Comparison of ENCODE assay signal across 8 mouse cellular contexts in the genomic region with DNA sequence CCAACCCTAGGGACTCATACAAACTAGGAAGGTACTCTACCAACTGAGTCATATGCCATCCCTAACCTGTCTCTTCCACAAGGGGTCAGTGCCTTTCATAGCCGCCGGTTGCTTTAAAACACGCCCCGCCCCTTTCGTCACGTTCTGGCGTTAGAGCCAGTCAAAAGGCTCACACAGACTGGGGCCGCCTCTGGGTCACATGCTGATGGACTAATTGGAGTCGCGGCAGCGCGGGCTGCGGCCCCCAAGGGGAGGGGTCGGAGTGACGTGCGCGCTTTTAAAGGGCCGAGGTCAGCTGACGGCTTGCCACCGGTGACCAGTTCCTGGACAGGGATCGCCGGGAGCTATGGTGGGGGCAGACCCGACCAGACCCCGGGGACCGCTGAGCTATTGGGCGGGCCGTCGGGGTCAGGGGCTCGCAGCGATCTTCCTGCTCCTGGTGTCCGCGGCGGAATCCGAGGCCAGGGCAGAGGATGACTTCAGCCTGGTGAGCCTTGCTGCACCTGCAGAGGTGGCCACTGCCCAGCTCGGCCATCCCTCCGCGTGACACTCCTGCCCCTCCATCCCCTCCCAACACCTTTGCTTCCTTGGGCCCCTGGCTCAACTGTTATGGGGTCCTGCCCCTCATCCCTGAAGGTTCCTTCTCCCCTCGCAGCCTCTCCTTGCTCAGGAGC. TPM values are rescaled to one million over a fixed set of nuclear protein-coding genes. Genes with fewer than 3 reads are reported as not detected.
A peak's percentile ranks its signal among the peaks of the same experiment; 100 is the strongest.
DNase-seq lines count a peak whose midpoint lies in the region; ATAC-seq and TF ChIP-seq lines count a peak whose summit lies in the region.

A gene (plus strand): TSS at position 193 of the 674 bp plus-strand sequence.

- peaks cover 0 to 6% of the 10 kb centered on the region in 2 experiments; a peak in 2 of 4 replicates for H3K36me3 ChIP-seq in MEL (ENCODE audit: control insufficient read depth in 1 of 2, insufficient read depth in 2 of 2, low read length in 2 of 2)
- peaks cover 20% of the 10 kb centered on the region for H3K36me3 ChIP-seq in forebrain, postnatal 0 days (ENCODE audit: insufficient read depth)
- no peaks in the 10 kb centered on the region for H3K36me3 ChIP-seq in lung, embryonic 15.5 days

- TF ChIP-seq CTCF in MEL (IDR thresholded peaks at IDR 0.05 in 2 of 3, conservative IDR thresholded peaks at IDR 0.05 in 1 of 3; ENCODE audit: control insufficient read depth in 1 of 3, insufficient read depth in 1 of 3, low read depth in 2 of 3, low read length in 3 of 3, poor library complexity in 1 of 3, severe bottlenecking in 1 of 3) = peak; percentile 57 to 76 (median 62)
- TF ChIP-seq CTCF in cerebellum, adult 2 months (IDR thresholded peaks at IDR 0.05; ENCODE audit: borderline replicate concordance, insufficient read depth, low read depth, low read length) = peak; percentile 57
- peak; percentile 83 for TF ChIP-seq CTCF in forebrain, postnatal 0 days (IDR thresholded peaks at IDR 0.05; ENCODE audit: low read depth)

- H3K4me3 ChIP-seq in MEL (ENCODE audit: control insufficient read depth in 1 of 2, insufficient read depth in 1 of 2, low read depth in 2 of 2, low read length in 2 of 2) = peak within 1 kb of the TSS; percentile 70 to 84
- H3K4me3 ChIP-seq in cerebellum, adult 2 months (replicated peaks; ENCODE audit: insufficient read depth, low read depth, low read length) = peak within 1 kb of the TSS; percentile 84
- peak within 1 kb of the TSS; percentile 87 for H3K4me3 ChIP-seq in forebrain, postnatal 0 days (ENCODE audit: low read depth, low read length)
- H3K4me3 ChIP-seq in lung, embryonic 15.5 days = peak within 1 kb of the TSS; percentile 61

- no peak for TF ChIP-seq EP300 in MEL (IDR thresholded peaks at IDR 0.05; ENCODE audit: low read depth in 1 of 2, low read length in 2 of 2)

- TF ChIP-seq RAD21 in MEL (IDR thresholded peaks at IDR 0.05; ENCODE audit: low read depth, low read length) = peak; percentile 37

- ATAC-seq in forebrain, postnatal 0 days = peak; percentile 99
- peak; percentile 96 for ATAC-seq in lung, embryonic 15.5 days (ENCODE audit: borderline replicate concordance, extremely low read depth, low FRiP score, low TSS enrichment)

- peak; percentile 99 for DNase-seq in MEL (ENCODE audit: low read depth, low spot score)
- peak; percentile 99 for DNase-seq in cerebellum, adult 2 months
- DNase-seq in forebrain, postnatal 0 days = peak; percentile 98
- DNase-seq in heart, postnatal 4 days = peak; percentile 99
- peak; percentile 98 for DNase-seq in layer of hippocampus, adult 8-10 months (ENCODE audit: low spot score in 2 of 2)
- peak; percentile 97 for DNase-seq in ovary, adult 18-20 months (ENCODE audit: low spot score)
- DNase-seq in thymus, postnatal 0 days (ENCODE audit: low spot score) = peak; percentile 95

- peaks cover 5% of the 10 kb centered on the region; the same call in 1 of the 2 replicates for H3K79me2 ChIP-seq in MEL (ENCODE audit: control insufficient read depth, insufficient read depth, low read length, poor library complexity)

- H3K4me1 ChIP-seq in MEL (ENCODE audit: control insufficient read depth in 1 of 2, insufficient read depth in 2 of 2, low read length in 2 of 2) = peaks cover 5 to 14% of the 10 kb centered on the region in 2 experiments
- H3K4me1 ChIP-seq in cerebellum, adult 2 months (ENCODE audit: control insufficient read depth, insufficient read depth, low read length) = no peaks in the 10 kb centered on the region; the same call in 1 of the 2 replicates
- H3K4me1 ChIP-seq in forebrain, postnatal 0 days (ENCODE audit: insufficient read depth) = peaks cover 7% of the 10 kb centered on the region
- peaks cover 8% of the 10 kb centered on the region for H3K4me1 ChIP-seq in lung, embryonic 15.5 days

- H3K27ac ChIP-seq in MEL (ENCODE audit: control insufficient read depth, low read depth, low read length) = peak within 1 kb of the TSS; percentile 68
- H3K27ac ChIP-seq in cerebellum, adult 2 months (ENCODE audit: insufficient read depth, low read length) = peak within 1 kb of the TSS; percentile 60
- peak within 1 kb of the TSS; percentile 67 for H3K27ac ChIP-seq in forebrain, postnatal 0 days (ENCODE audit: low read depth, low read length)
- H3K27ac ChIP-seq in lung, embryonic 15.5 days = no peak within 1 kb of the TSS

- peak within 1 kb of the TSS; percentile 68 for H3K9ac ChIP-seq in MEL (ENCODE audit: control insufficient read depth, low read depth, low read length, poor library complexity, severe bottlenecking)
- peak within 1 kb of the TSS; percentile 88 for H3K9ac ChIP-seq in forebrain, postnatal 0 days
- H3K9ac ChIP-seq in lung, embryonic 15.5 days = peak within 1 kb of the TSS; percentile 60

- H3K9me3 ChIP-seq in MEL (replicated peaks; ENCODE audit: insufficient read depth, low read length) = no peaks in the 10 kb centered on the region
- no peaks in the 10 kb centered on the region for H3K9me3 ChIP-seq in forebrain, postnatal 0 days (ENCODE audit: low read length)
- no peaks in the 10 kb centered on the region for H3K9me3 ChIP-seq in lung, embryonic 15.5 days

- peak; percentile 39 to 66; a peak in 2 of 4 replicates for TF ChIP-seq POLR2A in MEL (IDR thresholded peaks at IDR 0.05; ENCODE audit: control insufficient read depth in 1 of 2, insufficient read depth in 1 of 2, low read depth in 1 of 2, low read length in 2 of 2, poor library complexity in 1 of 2)
- TF ChIP-seq POLR2A in cerebellum, adult 2 months (IDR thresholded peaks at IDR 0.05; ENCODE audit: borderline replicate concordance, insufficient read depth, low read length) = peak; percentile 63; the same call in 1 of the 2 replicates

- no peaks in the 10 kb centered on the region for H3K27me3 ChIP-seq in MEL (ENCODE audit: control insufficient read depth in 1 of 2, insufficient read depth in 2 of 2, low read length in 2 of 2)
- no peaks in the 10 kb centered on the region for H3K27me3 ChIP-seq in cerebellum, adult 2 months (ENCODE audit: control insufficient read depth, insufficient read depth, low read length)
- H3K27me3 ChIP-seq in forebrain, postnatal 0 days (ENCODE audit: insufficient read depth, low read length) = no peaks in the 10 kb centered on the region
- no peaks in the 10 kb centered on the region for H3K27me3 ChIP-seq in lung, embryonic 15.5 days

- WGBS in cerebellum, adult 2 months = under 1% methylated on average over 38 of the region's 38 CpGs
- WGBS in forebrain, postnatal 0 days = 1% methylated on average over 38 of the region's 38 CpGs
- under 1% methylated on average over 38 of the region's 38 CpGs for WGBS in lung, embryonic 15.5 days

- peak within 1 kb of the TSS; percentile 99 for H3K4me2 ChIP-seq in forebrain, postnatal 0 days (ENCODE audit: low read depth)
- H3K4me2 ChIP-seq in lung, embryonic 15.5 days = peak within 1 kb of the TSS; percentile 93

TF ChIP-seq in MEL, 35 proteins besides CTCF, POLR2A, EP300 and RAD21 (continues in another document):
- peak; percentile 86 for TF ChIP-seq TBP (IDR thresholded peaks at IDR 0.05; ENCODE audit: low read depth, low read length)
- no peak for TF ChIP-seq GABPA (IDR thresholded peaks at IDR 0.05; ENCODE audit: low read depth, low read length)
- no peak; the same call in 1 of the 2 replicates for TF ChIP-seq KAT2A (conservative IDR thresholded peaks at IDR 0.05; ENCODE audit: low read depth, low read length)
- TF ChIP-seq NRF1 (IDR thresholded peaks at IDR 0.05; ENCODE audit: insufficient read depth, low read depth, low read length, poor library complexity, severe bottlenecking) = 0 out of 2 replicates have a peak, but pooled peaks have one; percentile 21
- TF ChIP-seq SMC3 (IDR thresholded peaks at IDR 0.05; ENCODE audit: low read depth, low read length) = peak; percentile 61
- no peak for TF ChIP-seq MAFK (IDR thresholded peaks at IDR 0.05; ENCODE audit: borderline replicate concordance, low read depth, low read length)
- TF ChIP-seq MYB (IDR thresholded peaks at IDR 0.05; ENCODE audit: low read depth, low read length) = no peak
- TF ChIP-seq RCOR1 (IDR thresholded peaks at IDR 0.05; ENCODE audit: low read depth, low read length) = no peak
- peak; percentile 49; the same call in 1 of the 2 replicates for TF ChIP-seq MYC (IDR thresholded peaks at IDR 0.05; ENCODE audit: low read depth, low read length)
- peak; percentile 87 for TF ChIP-seq BHLHE40 (IDR thresholded peaks at IDR 0.05; ENCODE audit: borderline replicate concordance, low read depth, low read length)
- TF ChIP-seq HCFC1 (IDR thresholded peaks at IDR 0.05; ENCODE audit: low read depth, low read length) = peak; percentile 78; the same call in 1 of the 2 replicates
- TF ChIP-seq GATA1 (IDR thresholded peaks at IDR 0.05; ENCODE audit: low read depth, low read length) = no peak
- peak; percentile 47; the same call in 1 of the 2 replicates for TF ChIP-seq E2F4 (IDR thresholded peaks at IDR 0.05; ENCODE audit: borderline replicate concordance, low read depth, low read length)
- no peak for TF ChIP-seq ZNF384 (IDR thresholded peaks at IDR 0.05; ENCODE audit: low read depth, low read length)
- 0 out of 2 replicates have a peak, but pooled peaks have one; percentile 22 for TF ChIP-seq ZC3H11A (IDR thresholded peaks at IDR 0.05; ENCODE audit: low read depth, low read length)
- no peak for TF ChIP-seq MEF2A (IDR thresholded peaks at IDR 0.05; ENCODE audit: extremely low read depth, insufficient replicate concordance, low read depth, low read length, poor library complexity, severe bottlenecking)
- TF ChIP-seq CHD2 (IDR thresholded peaks at IDR 0.05; ENCODE audit: low read length) = no peak
- peak; percentile 11; the same call in 1 of the 2 replicates for TF ChIP-seq ELF1 (IDR thresholded peaks at IDR 0.05; ENCODE audit: low read depth, low read length)
- TF ChIP-seq TAL1 (IDR thresholded peaks at IDR 0.05; ENCODE audit: low read length) = no peak
- peak in 1 of 2 experiments; percentile 72; a peak in 2 of 4 replicates for TF ChIP-seq USF2 (IDR thresholded peaks at IDR 0.05; ENCODE audit: borderline replicate concordance in 1 of 2, insufficient read depth in 1 of 2, low read depth in 1 of 2, low read length in 2 of 2)
- no peak for TF ChIP-seq JUND (IDR thresholded peaks at IDR 0.05; ENCODE audit: low read depth, low read length)

RNA-seq across cellular contexts. Expression of the gene that starts here (rescaled TPM):
- 6.5 and 7.0 TPM in 2 replicates for total RNA-seq in MEL (2012; rRNA removed)
- 1 to 10 TPM in 1 of 2 experiments, not detected in 1; 7.9 TPM for polyA plus RNA-seq in MEL (2012; ENCODE audit: insufficient read depth in 1 of 2, insufficient read length in 2 of 2, low read depth in 1 of 2, low replicate concordance in 2 of 2, missing spikeins in 1 of 2)
- 58.7 and 60.9 TPM in 2 replicates for polyA plus RNA-seq in cerebellum, adult 2 months (2012; rRNA removed)
- 36.7 and 36.8 TPM in 2 replicates for total RNA-seq in forebrain, postnatal 0 days (2014; rRNA removed)
- 33.5 and 34.5 TPM in 2 replicates for polyA plus RNA-seq in forebrain, postnatal 0 days (2015; fragmentation: Nextera tagmentation; extraction: Ambion mirVana)
- total RNA-seq in heart, postnatal 4 days (2021) = 10 to 100 TPM; 10.1 to 11.7 TPM
- total RNA-seq in layer of hippocampus, adult 8-10 months (2022) = 10 to 100 TPM; 38.3 to 46.8 (median 41.7) TPM
- 17.3 and 17.9 TPM in 2 replicates for polyA plus RNA-seq in lung, embryonic 15.5 days (2015; fragmentation: Nextera tagmentation; extraction: Ambion mirVana)
- polyA plus RNA-seq in thymus, postnatal 0 days (2015; fragmentation: Nextera tagmentation; extraction: Ambion mirVana) = 25.7 and 28.2 TPM in 2 replicates
